Mouse (Mus musculus): Measurements from ENCODE around the gene Zbtb38.
"Not testable (repeated sequence)": the region's sequence is repeated elsewhere in the genome, so short reads cannot be mapped to it uniquely, and the experiment has no call there.

Zbtb38 gene

GRCm38 (mm10) chr9:96644840-96645239 lies 107.8 kb downstream of the Zbtb38 start:
- DNase-seq (ENCODE audit: low read depth in 1 of 2, low spot score in 2 of 2): no peak

GRCm38 (mm10) chr9:96644002-96644401 lies 108.6 kb downstream of the Zbtb38 start:
- not testable (repeated sequence) for DNase-seq (ENCODE audit: low read depth in 1 of 2, low spot score in 2 of 2)

GRCm38 (mm10) chr9:96639451-96639850 lies 113.2 kb downstream of the Zbtb38 start:
- DNase-seq (ENCODE audit: low read depth in 1 of 2, low spot score in 2 of 2): no peak

- no peak for DNase-seq (ENCODE audit: low read depth in 1 of 2, low spot score in 2 of 2)
Measured at GRCm38 (mm10) chr9:96638508-96638907, 114.1 kb downstream of the Zbtb38 start.

- no peak for DNase-seq (ENCODE audit: low read depth in 1 of 2, low spot score in 2 of 2)
Measured at GRCm38 (mm10) chr9:96637157-96637548, 115.5 kb downstream of the Zbtb38 start.

GRCm38 (mm10) chr9:96636423-96637156 lies 116.0 kb downstream of the Zbtb38 start:
- DNase-seq (ENCODE audit: low read depth in 1 of 2, low spot score in 2 of 2): no peak

GRCm38 (mm10) chr9:96635899-96636298 lies 116.7 kb downstream of the Zbtb38 start:
- no peak for DNase-seq (ENCODE audit: low read depth in 1 of 2, low spot score in 2 of 2)

- DNase-seq (ENCODE audit: low read depth in 1 of 2, low spot score in 2 of 2): no peak
Measured at GRCm38 (mm10) chr9:96635176-96635575, 117.5 kb downstream of the Zbtb38 start.

- no peak for DNase-seq (ENCODE audit: low read depth in 1 of 2, low spot score in 2 of 2)
Measured at GRCm38 (mm10) chr9:96633771-96634170, 118.9 kb downstream of the Zbtb38 start.
